Mouse (Mus musculus) kidney, embryonic 14.5 days (tissue): ENCODE measurements around the gene Atg2a. TPM values are rescaled to one million over a fixed set of nuclear protein-coding genes. Genes with fewer than 3 reads are reported as not detected.

Source experiments
- ATAC-seq: fragments of 200-750 bp; cut with Nextera tagmentation; 2 replicates; pipeline ENCODE4 v1.8.0; 2017; ENCODE audit warnings: moderate number of reproducible peaks, mild to moderate bottlenecking, moderate TSS enrichment, moderate library complexity; ENCODE audit not compliant: low FRiP score, low TSS enrichment
- H3K27ac ChIP-seq: fragments of 300-500 bp; sonication (generic); 2 replicates; pipeline ENCODE4 v1.5.1; 2014; ENCODE audit warnings: low read depth, mild to moderate bottlenecking, low read length, moderate library complexity, mixed read lengths
- H3K27me3 ChIP-seq: fragments of 300-500 bp; sonication (generic); 2 replicates; pipeline ENCODE4 v1.6.1; 2014; ENCODE audit warnings: mild to moderate bottlenecking, low read length; ENCODE audit not compliant: control insufficient read depth, insufficient read depth
- H3K36me3 ChIP-seq: fragments of 300-500 bp; sonication (generic); 2 replicates; pipeline ENCODE4 v1.6.1; 2014; ENCODE audit warnings: low read length, mixed read lengths; ENCODE audit not compliant: control insufficient read depth, insufficient read depth
- H3K4me1 ChIP-seq: fragments of 300-500 bp; sonication (generic); 2 replicates; pipeline ENCODE4 v1.6.1; 2014; ENCODE audit warnings: low read length, mixed read lengths; ENCODE audit not compliant: control insufficient read depth, insufficient read depth
- H3K4me2 ChIP-seq: fragments of 300-500 bp; sonication (generic); replicated peaks from 2 replicates; pipeline ENCODE4 v1.6.1; 2014; ENCODE audit warnings: low read depth, mild to moderate bottlenecking, low read length
- H3K4me3 ChIP-seq: fragments of 300-500 bp; sonication (generic); 2 replicates; pipeline ENCODE4 v1.5.1; 2014; ENCODE audit warnings: mild to moderate bottlenecking, low read length
- H3K9ac ChIP-seq: fragments of 300-500 bp; sonication (generic); 2 replicates; pipeline ENCODE4 v1.6.1; 2014; ENCODE audit warnings: low read depth, mild to moderate bottlenecking, low read length, moderate library complexity
- H3K9me3 ChIP-seq: fragments of 300-500 bp; sonication (generic); 2 replicates; pipeline ENCODE4 v1.6.1; 2016; ENCODE audit warnings: low read length; ENCODE audit not compliant: control insufficient read depth
- WGBS: fragments of 180-500 bp; shearing (Covaris S2); extraction: QIAGEN DNeasy Blood & Tissue Kit; methylation state at CpG from one replicate; pipeline ENCODE4 v1.1.7; 2014; 5-methylcytosine and 5-hydroxymethylcytosine counted together
- polyA plus RNA-seq: library from polyadenylated mRNA; unstranded; fragments of >200 nt; fragmentation: Nextera tagmentation; extraction: Ambion mirVana; gene quantifications from 2 replicates; pipeline ENCODE4 v1.2.1, GENCODE M21; 2014

The Atg2a gene
- polyA plus RNA-seq, 1 experiment from 2014 or later = 12.4 TPM

- ATAC-seq = peak; percentile 93
- no peaks in the 10 kb centered on the region for H3K27me3 ChIP-seq
- H3K4me2 ChIP-seq = peak within 1 kb of the TSS; percentile 62
- H3K9ac ChIP-seq = peak within 1 kb of the TSS; percentile 85
- under 1% methylated on average over 100 of the region's 106 CpGs for WGBS
- no peaks in the 10 kb centered on the region for H3K9me3 ChIP-seq
- peak within 1 kb of the TSS; percentile 61 for H3K27ac ChIP-seq
- peaks cover 18% of the 10 kb centered on the region for H3K36me3 ChIP-seq
- H3K4me3 ChIP-seq = peak within 1 kb of the TSS; percentile 82
- peaks cover 28% of the 10 kb centered on the region for H3K4me1 ChIP-seq
These were observed 35.3 kb downstream of the Atg2a start, which contains the start of gene Ehd1 for GRCm38 (mm10) chr19:6276426-6277421. TSS of gene Ehd1 (plus strand) at chr19:6276725.

- 5% methylated on average over 10 of the region's 10 CpGs for WGBS
- no peaks in the 10 kb centered on the region for H3K27me3 ChIP-seq
- peaks cover 29% of the 10 kb centered on the region for H3K36me3 ChIP-seq
- H3K4me2 ChIP-seq = peak overlapping the region; percentile 62
- H3K4me3 ChIP-seq = peak overlapping the region; percentile 82
- peak; percentile 16 for ATAC-seq
- H3K9me3 ChIP-seq = no peaks in the 10 kb centered on the region
- H3K4me1 ChIP-seq = peaks cover 28% of the 10 kb centered on the region
- peak overlapping the region; percentile 61; the same call in 1 of the 2 replicates for H3K27ac ChIP-seq
- peak overlapping the region; percentile 85 for H3K9ac ChIP-seq
These were observed 36.4 kb downstream of the Atg2a start for GRCm38 (mm10) chr19:6277661-6278438.

GRCm38 (mm10) chr19:6278439-6279073 lies 37.1 kb downstream of the Atg2a start:
- peak overlapping the region; percentile 61; the same call in 1 of the 2 replicates for H3K27ac ChIP-seq
- WGBS = 21% methylated on average over 6 of the region's 6 CpGs
- ATAC-seq = no peak

GRCm38 (mm10) chr19:6279481-6280144 lies 38.1 kb downstream of the Atg2a start:
- ATAC-seq = no peak
- WGBS = 82% methylated on average over 6 of the region's 6 CpGs
- Histone ChIP-seq H3K27ac (no peak overlapping the region), H3K4me3 (no peak overlapping the region), H3K9me3 (no peaks in the 10 kb centered on the region), H3K4me2 (peak overlapping the region; percentile 62; the same call in 1 of the 2 replicates), H3K27me3 (no peaks in the 10 kb centered on the region), H3K9ac (peak overlapping the region; percentile 37; the same call in 1 of the 2 replicates), H3K36me3 (peaks cover 46% of the 10 kb centered on the region), H3K4me1 (peaks cover 28% of the 10 kb centered on the region)

More at GRCm38 (mm10) chr19:6278439-6279073, 37.1 kb downstream of the Atg2a start:
- Histone ChIP-seq H3K9ac (peak overlapping the region; percentile 85; the same call in 1 of the 2 replicates), H3K36me3 (peaks cover 36% of the 10 kb centered on the region), H3K4me2 (peak overlapping the region; percentile 62), H3K27me3 (no peaks in the 10 kb centered on the region), H3K4me3 (peak overlapping the region; percentile 82), H3K4me1 (peaks cover 28% of the 10 kb centered on the region), H3K9me3 (no peaks in the 10 kb centered on the region)

GRCm38 (mm10) chr19:6280554-6280953 lies 39.1 kb downstream of the Atg2a start:
- WGBS = 82% methylated on average over 7 of the region's 7 CpGs
- no peak for ATAC-seq
- Histone ChIP-seq H3K27me3 (no peaks in the 10 kb centered on the region), H3K9ac (no peak overlapping the region), H3K9me3 (no peaks in the 10 kb centered on the region), H3K27ac (no peak overlapping the region), H3K4me1 (peaks cover 25% of the 10 kb centered on the region), H3K4me2 (no peak overlapping the region), H3K36me3 (peaks cover 55% of the 10 kb centered on the region), H3K4me3 (no peak overlapping the region)

GRCm38 (mm10) chr19:6281122-6282020 lies 39.9 kb downstream of the Atg2a start:
- Histone ChIP-seq H3K27me3 (no peaks in the 10 kb centered on the region), H3K36me3 (peaks cover 59% of the 10 kb centered on the region), H3K27ac (no peak overlapping the region), H3K4me3 (no peak overlapping the region), H3K9me3 (no peaks in the 10 kb centered on the region), H3K9ac (no peak overlapping the region), H3K4me1 (peaks cover 22% of the 10 kb centered on the region), H3K4me2 (no peak overlapping the region)
- no peak for ATAC-seq
- 77% methylated on average over 14 of the region's 14 CpGs for WGBS

- no peaks in the 10 kb centered on the region for H3K9me3 ChIP-seq
- WGBS = 89% methylated on average over 5 of the region's 5 CpGs
- H3K4me2 ChIP-seq = no peak overlapping the region
- no peak overlapping the region for H3K4me3 ChIP-seq
- no peak overlapping the region for H3K9ac ChIP-seq
- H3K27me3 ChIP-seq = no peaks in the 10 kb centered on the region
- H3K36me3 ChIP-seq = peaks cover 70% of the 10 kb centered on the region
- H3K27ac ChIP-seq = no peak overlapping the region
- H3K4me1 ChIP-seq = peaks cover 22% of the 10 kb centered on the region
- ATAC-seq = no peak
These were observed 41.5 kb downstream of the Atg2a start for GRCm38 (mm10) chr19:6283001-6283400.
